Mouse (Mus musculus) heart, embryonic 11.5 days (tissue): ENCODE data around the gene Spo11. TPM values are rescaled to one million over a fixed set of nuclear protein-coding genes. Genes with fewer than 3 reads are reported as not detected.

Experiments used
- ATAC-seq: fragments of 200-750 bp; cut with Nextera tagmentation; replicated peaks from 2 replicates; pipeline ENCODE4 v1.8.0; 2017; ENCODE audit warnings: moderate library complexity; ENCODE audit not compliant: insufficient number of reproducible peaks, low FRiP score, low TSS enrichment
- H3K27ac ChIP-seq: fragments of 300-500 bp; sonication (generic); 2 replicates; pipeline ENCODE4 v1.5.1; 2014; ENCODE audit warnings: mild to moderate bottlenecking, low read depth, low read length
- H3K27me3 ChIP-seq: fragments of 300-500 bp; sonication (generic); 2 replicates; pipeline ENCODE4 v1.6.1; 2014; ENCODE audit warnings: mild to moderate bottlenecking, low read length, mixed read lengths; ENCODE audit not compliant: control insufficient read depth, insufficient read depth
- H3K36me3 ChIP-seq: fragments of 300-500 bp; sonication (generic); 2 replicates; pipeline ENCODE4 v1.6.1; 2014; ENCODE audit warnings: mild to moderate bottlenecking, low read length, moderate library complexity, mixed read lengths; ENCODE audit not compliant: control insufficient read depth, insufficient read depth
- H3K4me1 ChIP-seq: fragments of 300-500 bp; sonication (generic); 2 replicates; pipeline ENCODE4 v1.6.1; 2014; ENCODE audit warnings: low read length; ENCODE audit not compliant: control insufficient read depth, insufficient read depth
- H3K4me2 ChIP-seq: fragments of 300-500 bp; sonication (generic); 2 replicates; pipeline ENCODE4 v1.6.1; 2014; ENCODE audit warnings: mild to moderate bottlenecking, moderate library complexity
- H3K4me3 ChIP-seq: fragments of 300-500 bp; sonication (generic); 2 replicates; pipeline ENCODE4 v1.5.1; 2014; ENCODE audit warnings: low read depth, low read length
- H3K9ac ChIP-seq: fragments of 300-500 bp; sonication (generic); 2 replicates; pipeline ENCODE4 v1.6.1; 2014; ENCODE audit warnings: mild to moderate bottlenecking, low read depth, low read length, moderate library complexity
- H3K9me3 ChIP-seq: fragments of 300-500 bp; sonication (generic); replicated peaks from 2 replicates; pipeline ENCODE4 v1.6.1; 2016; ENCODE audit warnings: low read length; ENCODE audit not compliant: control insufficient read depth
- WGBS: fragments of 180-500 bp; shearing (Covaris S2); extraction: QIAGEN DNeasy Blood & Tissue Kit; methylation state at CpG from one replicate; pipeline ENCODE4 v1.1.7; 2014; ENCODE audit not compliant: insufficient replicate concordance; 5-methylcytosine and 5-hydroxymethylcytosine counted together
- polyA plus RNA-seq: library from polyadenylated mRNA; unstranded; fragments of >200 nt; fragmentation: Nextera tagmentation; extraction: Ambion mirVana; gene quantifications from 2 replicates; pipeline ENCODE4 v1.2.1, GENCODE M21; 2014

Gene Spo11
- polyA plus RNA-seq, 1 experiment from 2014 or later, result 0.19 TPM

DNA sequence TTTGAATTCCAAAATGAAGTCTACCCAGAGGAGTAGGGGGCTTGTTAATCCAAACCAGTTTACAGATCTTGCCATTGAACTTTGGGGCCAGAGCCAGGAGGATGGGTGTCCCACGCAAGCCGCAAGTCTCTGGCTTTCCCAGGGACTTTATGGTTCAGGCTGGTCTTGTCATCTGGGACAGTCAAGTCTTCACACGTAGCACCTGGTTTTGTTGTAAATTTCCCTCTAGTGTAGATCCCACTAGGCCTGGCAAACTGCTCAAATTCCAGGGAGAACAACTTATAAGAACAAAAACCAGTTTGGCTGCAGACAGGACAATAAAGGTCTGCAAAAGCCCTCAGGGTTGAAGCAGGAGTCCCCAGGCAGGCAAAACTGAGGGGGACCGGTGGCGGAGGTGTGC is 40.7 kb upstream of the Spo11 start:
- 33% methylated on average over 5 of the region's 5 CpGs for WGBS
- Histone ChIP-seq H3K27me3 (peaks cover 49% of the 10 kb centered on the region), H3K4me3 (peak overlapping the region; percentile 79)

DNA sequence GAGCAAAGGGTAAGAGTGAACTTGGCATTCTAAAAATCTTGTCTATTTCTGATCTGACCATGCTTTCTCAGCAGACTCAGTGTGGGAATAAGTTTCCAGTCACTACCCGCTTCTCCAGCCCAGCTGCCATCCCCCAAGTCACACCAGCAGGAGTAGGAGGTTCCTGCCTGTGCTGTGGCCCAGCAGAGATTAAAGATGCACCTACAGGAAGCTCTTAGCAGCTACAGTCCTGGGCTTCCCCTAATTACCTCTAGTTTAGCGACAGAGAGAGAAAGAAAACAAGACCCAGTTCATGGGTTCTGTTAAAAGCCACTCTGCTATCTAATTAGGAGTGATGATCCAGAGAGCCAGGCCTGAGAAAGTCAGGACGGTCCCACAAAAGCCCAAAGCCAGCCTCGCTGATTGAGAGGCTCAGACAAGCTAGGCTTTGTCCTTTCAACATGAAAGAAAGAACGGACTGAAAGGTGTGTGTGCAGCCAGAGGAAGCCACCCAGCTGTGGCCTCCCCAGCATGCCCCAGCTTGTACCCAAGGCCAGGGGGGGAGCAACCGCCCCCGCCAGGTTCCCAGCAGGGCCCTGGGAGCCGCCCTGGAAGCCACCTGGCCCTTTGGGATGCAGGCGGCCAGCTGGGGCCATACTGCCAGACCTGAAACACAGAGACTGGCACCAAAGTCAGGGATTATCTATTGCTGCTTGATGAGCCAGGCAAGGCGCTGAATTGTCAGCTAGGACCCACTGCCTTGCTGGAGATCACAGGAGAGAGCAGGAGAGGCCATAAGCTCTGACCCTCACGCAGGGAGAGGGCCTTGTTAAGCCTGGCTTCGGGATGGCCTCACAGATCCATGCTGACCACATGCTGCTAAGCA is 39.9 kb upstream of the Spo11 start:
- Histone ChIP-seq H3K27ac (peak overlapping the region; percentile 90), H3K27me3 (peaks cover 56% of the 10 kb centered on the region)

More for the DNA sequence above, 40.7 kb upstream of the Spo11 start:
- no peaks in the 10 kb centered on the region for H3K9me3 ChIP-seq
- H3K4me2 ChIP-seq, result peak overlapping the region; percentile 90
- H3K9ac ChIP-seq, result peak overlapping the region; percentile 90
- ATAC-seq, result no peak
- peak overlapping the region; percentile 90 for H3K27ac ChIP-seq
- peaks cover 38% of the 10 kb centered on the region for H3K4me1 ChIP-seq
- H3K36me3 ChIP-seq, result no peaks in the 10 kb centered on the region

GRCm38 (mm10) chr2:172938761-172939638 is 38.5 kb upstream of the Spo11 start:
- Histone ChIP-seq H3K4me3 (peak overlapping the region; percentile 79), H3K9me3 (no peaks in the 10 kb centered on the region), H3K27me3 (peaks cover 60% of the 10 kb centered on the region), H3K27ac (peak overlapping the region; percentile 90), H3K4me2 (peak overlapping the region; percentile 90), H3K36me3 (no peaks in the 10 kb centered on the region), H3K4me1 (peaks cover 29% of the 10 kb centered on the region), H3K9ac (peak overlapping the region; percentile 90)
- under 1% methylated on average over 57 of the region's 57 CpGs for WGBS
- no peak for ATAC-seq

More for the DNA sequence above, 39.9 kb upstream of the Spo11 start:
- H3K36me3 ChIP-seq, result no peaks in the 10 kb centered on the region
- H3K9me3 ChIP-seq, result no peaks in the 10 kb centered on the region
- ATAC-seq, result no peak
- H3K4me1 ChIP-seq, result peaks cover 34% of the 10 kb centered on the region
- peak overlapping the region; percentile 79 for H3K4me3 ChIP-seq
- 11% methylated on average over 12 of the region's 12 CpGs for WGBS
- H3K9ac ChIP-seq, result peak overlapping the region; percentile 90
- peak overlapping the region; percentile 90 for H3K4me2 ChIP-seq

- Histone ChIP-seq H3K4me3 (peak overlapping the region; percentile 79), H3K4me2 (peak overlapping the region; percentile 90), H3K36me3 (no peaks in the 10 kb centered on the region), H3K9me3 (no peaks in the 10 kb centered on the region), H3K4me1 (peaks cover 23% of the 10 kb centered on the region), H3K27ac (peak overlapping the region; percentile 90), H3K9ac (peak overlapping the region; percentile 90), H3K27me3 (peaks cover 60% of the 10 kb centered on the region)
- ATAC-seq, result no peak
- WGBS, result under 1% methylated on average over 26 of the region's 26 CpGs
Observed at GRCm38 (mm10) chr2:172939639-172940002, 37.9 kb upstream of the Spo11 start.

DNA sequence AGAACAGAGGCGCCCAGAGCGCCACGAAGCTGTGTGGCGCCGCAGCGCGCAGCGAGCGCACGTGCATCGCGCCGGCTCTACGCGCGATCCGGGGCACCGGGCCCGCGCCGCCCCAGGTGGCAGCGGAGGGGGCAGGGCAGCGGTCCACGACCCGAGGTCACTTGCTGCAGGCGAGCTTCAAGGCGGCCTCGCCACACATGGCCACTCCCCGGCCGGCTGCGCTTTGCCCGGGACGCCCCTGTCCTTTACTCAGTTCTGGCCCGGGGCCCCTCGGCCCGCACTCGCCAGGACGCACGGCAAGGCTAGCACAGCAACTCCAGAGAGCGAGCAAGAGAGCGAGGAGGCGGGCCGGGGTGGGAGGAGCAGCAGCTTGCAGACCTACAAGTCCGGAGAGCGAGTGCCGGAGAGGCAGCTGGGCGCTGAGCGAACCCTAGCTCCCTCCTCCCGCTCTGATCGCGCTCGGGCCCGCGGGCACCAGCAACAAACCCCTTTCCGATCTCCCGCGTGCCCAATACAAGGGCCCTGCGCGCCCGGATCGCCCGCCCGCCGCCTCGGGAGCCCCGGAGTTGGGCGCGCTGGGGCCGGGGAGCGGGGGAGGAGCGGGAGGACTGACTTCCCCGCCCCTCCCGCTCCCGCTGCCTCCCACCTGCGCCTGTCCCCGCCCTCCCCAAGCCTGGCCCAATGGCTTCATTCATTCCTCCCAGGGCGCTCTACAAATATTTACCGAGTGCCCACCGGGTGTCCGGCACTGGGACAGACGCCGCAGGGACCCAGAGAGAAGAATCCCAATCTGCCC is 37.3 kb upstream of the Spo11 start, which contains the start of gene Bmp7:
Bmp7 (minus strand) TSS at position 319 of the 796 bp plus-strand sequence.
- Histone ChIP-seq H3K27ac (peak within 1 kb of the TSS; percentile 90), H3K4me1 (peaks cover 17% of the 10 kb centered on the region), H3K4me2 (peak within 1 kb of the TSS; percentile 90), H3K4me3 (peak within 1 kb of the TSS; percentile 79), H3K36me3 (no peaks in the 10 kb centered on the region), H3K9me3 (no peaks in the 10 kb centered on the region), H3K9ac (peak within 1 kb of the TSS; percentile 90), H3K27me3 (peaks cover 58% of the 10 kb centered on the region)
- peak; percentile 52 for ATAC-seq
- WGBS, result under 1% methylated on average over 63 of the region's 82 CpGs

- Histone ChIP-seq H3K36me3 (no peaks in the 10 kb centered on the region), H3K4me1 (peaks cover 12% of the 10 kb centered on the region; the same call in 1 of the 2 replicates), H3K9ac (peak overlapping the region; percentile 90; the same call in 1 of the 2 replicates), H3K9me3 (no peaks in the 10 kb centered on the region), H3K27me3 (peaks cover 53% of the 10 kb centered on the region), H3K27ac (peak overlapping the region; percentile 90; the same call in 1 of the 2 replicates), H3K4me3 (peak overlapping the region; percentile 79), H3K4me2 (peak overlapping the region; percentile 90)
- 0 out of 2 replicates have a peak, but pooled peaks have one; percentile 5 for ATAC-seq
- WGBS, result 0% methylated on average over 12 of the region's 13 CpGs
Observed at GRCm38 (mm10) chr2:172940799-172941163, 36.7 kb upstream of the Spo11 start.

DNA sequence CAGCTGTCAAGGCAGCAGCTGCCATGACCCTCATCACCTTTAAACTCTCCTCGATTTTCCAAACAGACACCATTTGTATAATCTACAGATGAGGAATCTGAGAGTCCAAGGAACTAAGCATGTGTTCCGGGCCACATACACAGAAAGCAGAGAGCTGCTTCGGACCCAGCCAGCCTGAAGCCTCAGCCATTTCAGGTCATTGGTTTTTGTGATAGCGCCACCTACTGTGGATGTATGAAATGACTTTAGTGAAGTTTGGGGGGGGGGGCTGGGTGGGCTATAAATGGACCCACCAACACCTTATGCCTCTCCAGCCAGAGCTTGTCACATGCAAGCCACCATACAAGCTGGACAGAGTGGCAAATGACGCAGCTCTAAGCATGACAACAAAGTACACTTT is 28.4 kb upstream of the Spo11 start:
- Histone ChIP-seq H3K4me2 (no peak overlapping the region), H3K4me1 (peaks cover 10% of the 10 kb centered on the region), H3K9ac (no peak overlapping the region), H3K4me3 (no peak overlapping the region), H3K9me3 (no peaks in the 10 kb centered on the region), H3K27ac (no peak overlapping the region), H3K36me3 (no peaks in the 10 kb centered on the region), H3K27me3 (no peaks in the 10 kb centered on the region; the same call in 1 of the 2 replicates)
- no peak for ATAC-seq
- 34% methylated on average over 5 of the region's 5 CpGs for WGBS
